Mouse (Mus musculus) E14TG2a.4 (cell line): Measurements from ENCODE around the gene Ttpal.

Experiments
- CTCF ChIP-seq: conservative IDR thresholded peaks from 2 replicates; pipeline ENCODE4 v1.5.1; 2014; ENCODE audit warnings: low read length
- POU5F1 ChIP-seq: IDR thresholded peaks from 2 replicates; pipeline ENCODE4 v1.6.1; 2014; ENCODE audit warnings: low read length, borderline replicate concordance

DNA sequence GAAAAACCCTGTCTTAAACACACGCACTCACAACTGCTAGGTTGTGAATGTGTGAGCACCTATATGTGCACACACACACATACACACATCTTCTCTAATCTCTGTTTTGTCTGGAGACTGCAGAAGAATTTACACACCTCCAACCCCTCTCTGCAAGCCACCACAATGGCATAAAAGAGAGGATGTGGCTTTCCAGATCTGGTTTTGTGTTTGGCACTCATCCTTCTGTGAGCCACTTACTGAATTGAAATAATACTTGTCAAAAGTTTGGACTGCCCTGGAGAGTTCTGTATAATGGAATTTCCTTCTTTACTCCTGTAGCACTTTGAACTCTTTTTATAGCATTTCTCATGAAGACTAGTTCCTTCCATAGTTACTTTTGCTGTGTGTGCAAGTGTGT is 64.9 kb downstream of the Ttpal start:
- TF ChIP-seq CTCF: no peak
- TF ChIP-seq POU5F1: no peak
